Mouse (Mus musculus) right cerebral cortex, postnatal 4 days (tissue): Measurements from ENCODE around the gene Tiam2.

ENCODE experiments used
- DNase-seq: peaks from one replicate; pipeline ENCODE4 v3.0.0-alpha.2; 2022

Tiam2 gene

GRCm38 (mm10) chr17:3326148-3326902, at the start of gene Tiam2:
Gene Tiam2, plus strand, starts transcription at chr17:3326573.
- DNase-seq = peak; percentile 51

GRCm38 (mm10) chr17:3280321-3280720, 46.1 kb upstream of the Tiam2 start:
- DNase-seq = no peak

- no peak for DNase-seq
Observed at GRCm38 (mm10) chr17:3281939-3282338, 44.4 kb upstream of the Tiam2 start.

DNA sequence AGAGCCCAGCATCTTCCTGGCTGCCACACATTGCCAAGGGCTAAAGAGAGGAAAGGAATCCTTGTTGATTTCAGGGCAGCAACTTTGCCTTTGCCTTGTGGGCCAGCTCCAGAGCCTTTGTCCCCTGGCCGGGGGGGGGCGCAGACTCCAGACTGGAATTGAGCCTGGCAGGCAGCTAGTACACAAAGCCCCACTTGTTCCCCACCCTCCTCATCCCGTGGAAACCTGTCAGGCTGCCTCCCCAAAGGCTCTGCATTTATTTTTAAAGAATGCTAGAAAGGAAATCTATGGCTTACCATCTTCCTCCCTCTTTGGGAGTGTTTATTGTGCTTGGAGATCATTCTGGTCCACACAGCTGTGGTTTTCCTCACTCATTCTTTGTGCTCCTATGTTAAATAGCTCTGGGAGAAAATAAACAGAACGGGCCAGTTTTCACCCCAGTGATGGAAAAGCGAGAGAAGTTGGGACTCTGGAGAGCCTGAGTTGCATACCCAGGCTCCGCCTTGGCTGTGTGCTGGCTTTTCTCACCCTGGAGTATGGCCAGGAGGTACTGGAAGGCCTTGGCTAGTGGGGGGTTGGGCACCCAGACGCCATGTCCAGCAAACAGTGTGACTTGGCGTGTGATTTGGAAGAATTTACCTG, 41.2 kb upstream of the Tiam2 start:
- peak; percentile 46 for DNase-seq

DNA sequence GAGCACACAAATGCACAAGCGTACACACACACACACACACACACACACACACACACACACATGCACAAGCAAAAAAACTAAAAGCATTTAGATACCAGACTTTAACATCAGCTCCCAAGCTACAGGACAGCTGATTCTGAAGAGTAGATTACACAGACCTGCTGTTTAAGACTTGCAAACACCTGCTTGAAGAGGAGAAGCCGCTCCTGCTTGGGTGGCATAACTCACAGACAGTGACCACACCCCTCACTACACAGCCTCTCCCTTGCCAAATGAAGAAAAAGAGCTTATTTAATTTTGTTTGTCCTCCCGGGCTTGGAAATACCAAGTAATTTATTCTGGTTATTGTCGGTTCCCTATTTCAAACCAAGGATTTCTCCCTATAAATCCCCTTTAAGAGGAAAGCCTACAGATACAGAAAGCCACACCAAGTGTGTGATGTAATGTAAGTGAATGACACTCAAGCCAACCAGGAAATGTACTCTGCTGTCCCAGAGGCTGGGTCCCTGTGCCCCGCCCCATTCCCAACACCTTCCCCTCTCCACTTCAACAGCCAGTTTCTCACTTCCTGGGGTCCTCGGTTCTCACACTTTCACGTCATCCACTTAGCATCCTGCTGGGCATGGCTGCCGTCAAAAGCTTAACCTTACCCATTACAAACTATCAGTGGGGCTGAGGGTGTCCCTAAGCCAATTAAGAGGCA, 40.1 kb upstream of the Tiam2 start:
- DNase-seq = no peak

DNA sequence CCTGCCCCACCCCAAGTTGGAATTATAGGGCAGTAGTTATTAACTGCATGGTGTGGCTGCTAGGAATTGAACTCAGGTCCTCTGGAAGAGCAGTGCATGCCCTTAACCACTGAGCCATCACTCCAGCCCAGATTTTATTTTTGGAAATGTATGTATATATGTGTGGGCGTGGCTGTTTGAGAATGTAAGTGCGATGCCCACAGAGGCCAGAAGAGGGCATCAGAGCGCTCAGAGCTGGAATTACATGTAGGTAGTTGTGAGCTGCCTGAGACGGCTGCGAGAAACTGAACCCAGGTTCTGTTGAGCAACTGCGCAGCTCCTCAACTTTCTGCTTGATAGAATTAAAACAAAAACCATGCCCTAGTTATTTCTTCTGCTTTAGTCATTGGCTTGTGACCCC, 38.0 kb upstream of the Tiam2 start:
- peak; percentile 79 for DNase-seq

GRCm38 (mm10) chr17:3295097-3295496, 31.3 kb upstream of the Tiam2 start:
- no peak for DNase-seq

GRCm38 (mm10) chr17:3299487-3299886, 26.9 kb upstream of the Tiam2 start:
- no peak for DNase-seq

GRCm38 (mm10) chr17:3305926-3306325, 20.4 kb upstream of the Tiam2 start:
- DNase-seq = no peak

- peak; percentile 79 for DNase-seq
Observed at GRCm38 (mm10) chr17:3313711-3314624, 12.4 kb upstream of the Tiam2 start.

DNA sequence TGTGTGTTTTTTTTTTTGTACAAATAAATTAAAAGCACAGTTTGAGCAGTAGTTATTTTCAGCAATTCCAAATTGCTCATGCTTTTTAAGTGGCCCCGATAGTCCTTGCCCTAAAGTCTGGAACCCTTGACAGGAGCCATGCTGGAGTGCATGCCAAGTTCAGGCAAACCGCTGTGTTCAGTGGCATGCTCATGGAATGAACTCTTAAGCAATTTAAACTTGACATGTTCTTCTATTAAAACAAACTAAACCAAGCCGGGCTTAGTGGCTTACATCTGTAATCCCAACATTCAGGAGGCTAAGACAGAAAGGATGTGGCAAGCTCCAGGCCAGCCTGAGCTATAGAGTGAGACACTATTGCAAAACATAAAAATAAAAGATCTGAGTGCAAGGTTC, 11.8 kb upstream of the Tiam2 start:
- DNase-seq = no peak

DNA sequence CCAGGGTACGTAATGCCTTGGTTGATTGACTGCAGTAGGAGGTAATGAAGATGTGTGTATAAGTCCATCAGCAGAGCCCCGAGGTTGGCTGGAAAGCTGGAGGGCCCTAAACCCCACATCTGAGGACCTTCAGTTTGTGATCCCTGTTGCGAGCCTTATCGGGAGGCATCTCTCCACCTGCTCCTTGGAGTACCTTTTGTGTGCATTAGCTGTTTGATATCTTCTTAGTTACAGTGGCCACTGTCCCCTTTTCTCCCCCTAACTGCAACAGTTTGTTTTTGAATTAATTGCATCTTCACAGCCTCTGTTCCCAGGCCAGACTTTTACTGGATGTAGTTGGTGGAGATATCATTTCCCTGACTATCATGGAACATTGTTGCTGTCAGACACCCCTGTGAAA, 10.8 kb upstream of the Tiam2 start:
- no peak for DNase-seq

DNA sequence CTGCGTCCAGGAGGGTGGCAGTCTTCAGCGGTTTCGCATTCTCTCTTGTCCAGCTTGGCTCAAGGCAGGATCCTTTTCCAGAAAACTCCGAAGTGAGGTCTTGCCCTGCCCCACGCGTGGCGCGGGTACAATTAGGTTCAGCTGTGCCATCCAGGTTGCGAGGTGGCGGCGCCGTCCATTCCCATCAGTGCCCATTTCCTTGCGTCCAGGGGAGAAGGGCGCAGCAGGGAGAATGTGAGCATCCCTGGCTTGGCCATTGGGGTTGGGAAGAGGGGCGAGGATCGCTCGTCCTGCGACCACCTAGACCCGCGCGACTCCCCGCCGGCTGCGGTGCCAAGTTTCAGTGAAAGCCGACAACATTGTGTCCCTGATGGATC, 518 bp downstream of the Tiam2 start:
- DNase-seq = no peak

DNA sequence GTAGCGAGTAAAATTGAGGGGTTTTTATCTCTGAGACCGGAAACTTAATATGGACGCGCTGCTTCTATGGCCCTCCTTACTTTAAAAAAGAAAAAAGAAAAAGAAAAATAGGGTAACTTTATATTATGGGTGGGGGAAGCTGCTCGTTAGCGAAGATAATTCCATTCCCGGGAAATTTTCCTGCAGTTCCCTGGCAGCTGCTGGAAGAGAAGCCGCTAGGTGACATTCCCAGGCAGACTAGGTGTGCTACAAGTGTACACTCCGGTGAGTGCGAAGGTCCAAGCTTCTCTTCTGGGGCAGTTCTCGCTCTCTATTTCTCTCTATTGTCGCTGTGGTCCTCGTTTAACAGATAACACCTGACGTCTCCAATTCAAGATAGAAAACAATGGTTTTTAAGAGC, 962 bp downstream of the Tiam2 start:
- DNase-seq = no peak

GRCm38 (mm10) chr17:3328820-3329219, 2.4 kb downstream of the Tiam2 start:
- no peak for DNase-seq

DNA sequence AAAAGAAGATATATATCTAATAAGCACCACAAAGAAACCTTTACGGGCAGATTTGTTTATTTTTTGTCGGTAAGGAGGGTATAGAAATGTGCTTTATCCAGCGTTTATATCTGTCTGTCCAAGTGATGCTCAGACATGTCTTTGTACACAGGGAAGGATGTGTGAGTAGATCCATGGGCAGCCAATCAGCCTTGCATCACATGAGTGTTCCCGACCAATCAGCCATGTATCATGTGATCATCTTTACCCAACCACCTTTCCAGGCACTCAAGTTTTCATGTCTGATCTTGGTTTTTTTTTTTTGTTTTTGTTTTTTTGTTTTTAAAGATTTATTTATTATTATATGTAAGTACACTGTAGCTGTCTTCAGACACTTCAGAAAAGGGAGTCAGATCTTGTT, 3.1 kb downstream of the Tiam2 start:
- no peak for DNase-seq

DNA sequence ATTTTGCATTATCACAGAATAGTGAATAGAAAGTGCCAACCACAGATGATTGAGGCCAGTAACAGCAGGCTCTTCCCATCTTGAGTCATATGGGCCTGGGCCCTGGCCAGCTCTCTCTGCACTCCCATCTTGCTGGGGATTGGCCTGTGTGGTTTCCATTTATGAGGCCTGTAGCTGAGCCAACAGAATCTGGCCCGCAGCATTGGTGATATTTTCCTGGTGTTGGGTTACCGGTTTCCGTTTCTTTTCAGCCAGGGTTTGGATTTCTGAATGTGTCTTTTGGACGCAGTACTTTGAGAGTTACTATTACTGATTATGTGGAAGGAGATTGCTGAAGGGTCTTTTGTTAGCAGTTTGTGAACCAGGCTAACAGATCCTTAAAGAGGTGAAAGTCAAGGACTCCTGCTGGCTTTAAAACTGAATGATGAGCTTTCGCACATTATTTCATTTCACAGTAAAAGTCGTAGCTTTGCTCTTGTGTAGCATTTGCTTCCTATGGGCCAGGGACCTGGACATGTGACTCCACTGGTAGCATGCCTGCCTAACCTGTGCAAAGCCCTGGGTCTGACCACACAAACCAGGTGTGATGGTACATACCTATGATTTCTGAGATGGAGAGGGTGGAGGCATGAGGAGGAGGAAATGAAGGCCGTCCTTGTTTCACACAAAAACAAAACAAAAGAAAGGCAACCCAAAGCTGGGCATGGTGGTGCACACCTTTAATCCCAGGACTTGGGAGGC, 5.5 kb downstream of the Tiam2 start:
- DNase-seq = peak; percentile 70

- DNase-seq = no peak
Observed at GRCm38 (mm10) chr17:3336161-3336739, 9.9 kb downstream of the Tiam2 start.

DNA sequence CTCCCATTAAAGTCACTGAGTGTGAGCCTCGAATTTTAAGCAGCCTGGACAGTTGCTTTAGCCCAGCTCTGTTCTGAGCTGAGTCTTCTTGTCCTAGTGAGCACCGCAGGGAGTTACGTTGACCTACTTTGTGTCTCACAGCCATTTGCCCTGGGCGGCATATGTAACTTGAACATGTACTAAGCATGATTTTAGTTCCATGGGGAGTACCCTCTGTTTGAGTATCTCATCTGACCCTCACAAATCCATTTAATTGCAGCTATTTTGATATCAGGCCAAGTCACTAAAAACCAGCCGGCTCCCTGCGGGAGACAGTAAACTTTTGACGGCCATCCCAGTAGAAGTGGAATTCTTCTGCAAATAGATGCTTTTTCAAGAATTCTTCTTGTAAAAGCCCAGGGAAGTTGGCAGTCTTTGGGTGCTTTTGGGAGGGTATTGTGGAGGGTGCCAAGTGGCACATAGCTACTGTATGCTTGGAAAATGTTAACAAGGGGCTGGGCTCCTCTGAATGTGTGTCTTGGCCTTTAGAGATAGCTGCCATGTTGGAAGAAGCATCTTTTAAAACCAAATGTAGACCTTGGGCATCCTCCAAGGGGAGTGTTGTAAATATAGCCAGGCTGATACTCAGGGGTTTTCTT, 10.6 kb downstream of the Tiam2 start:
- DNase-seq = no peak

DNA sequence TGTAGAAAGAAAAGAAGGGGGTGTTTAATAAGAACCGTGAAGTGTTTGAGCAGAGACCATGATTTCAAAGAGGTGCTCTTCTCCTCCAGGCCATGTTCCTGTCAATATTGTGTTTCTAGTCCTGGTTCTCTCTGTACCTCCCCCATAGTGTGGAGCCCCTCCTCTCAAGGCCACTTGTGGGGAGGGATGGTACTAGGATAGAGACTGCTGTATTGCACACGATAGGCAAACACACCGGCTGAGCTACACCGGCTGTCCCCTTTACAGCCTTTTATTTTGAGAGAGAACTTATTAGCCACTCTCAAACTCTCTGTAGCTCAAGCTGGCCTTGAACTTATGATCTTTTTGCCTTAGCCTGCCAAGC, 11.1 kb downstream of the Tiam2 start:
- DNase-seq = no peak

GRCm38 (mm10) chr17:3338821-3339220, 12.4 kb downstream of the Tiam2 start:
- peak; percentile 20 for DNase-seq
